Mouse (Mus musculus): ENCODE measurements around the gene Anks3. TPM values are rescaled to one million over a fixed set of nuclear protein-coding genes. Genes with fewer than 3 reads are reported as not detected.

Anks3 gene
- polyA plus RNA-seq, 2 experiments = 59.3 to 106 TPM

GRCm38 (mm10) chr16:5010371-5010935, 46.4 kb upstream of the Anks3 start:
- Histone ChIP-seq H3K27me3 (ENCODE audit: control insufficient read depth, insufficient read depth, low read length) (no peaks in the 10 kb centered on the region), H3K9ac (ENCODE audit: low read depth, low read length, severe bottlenecking) (no peak overlapping the region), H3K4me2 (replicated peaks; ENCODE audit: low read depth, low read length, severe bottlenecking) (no peak overlapping the region), H3K4me3 (replicated peaks; ENCODE audit: low read length) (no peak overlapping the region), H3K36me3 (ENCODE audit: control insufficient read depth, insufficient read depth, low read length) (peaks cover 23% of the 10 kb centered on the region), H3K4me1 (ENCODE audit: control insufficient read depth, insufficient read depth, low read length) (peaks cover 6% of the 10 kb centered on the region; the same call in 1 of the 2 replicates), H3K9me3 (ENCODE audit: control insufficient read depth, low read length) (no peaks in the 10 kb centered on the region), H3K27ac (replicated peaks; ENCODE audit: low read depth, low read length) (no peak overlapping the region)
- 83% methylated on average over 10 of the region's 10 CpGs for WGBS
- ATAC-seq (ENCODE audit: low FRiP score, low read depth) = no peak
- TF ChIP-seq POLR2A (IDR thresholded peaks at IDR 0.05; ENCODE audit: borderline replicate concordance, extremely low read depth, insufficient read depth, insufficient read length) = no peak
- DNase-seq (ENCODE audit: low spot score) = no peak

- 81% methylated on average over 12 of the region's 12 CpGs for WGBS
- peaks cover 9% of the 10 kb centered on the region; the same call in 1 of the 2 replicates for H3K36me3 ChIP-seq (ENCODE audit: control insufficient read depth, insufficient read depth, low read length)
Measured at GRCm38 (mm10) chr16:5008076-5008475, 44.1 kb upstream of the Anks3 start.

DNA sequence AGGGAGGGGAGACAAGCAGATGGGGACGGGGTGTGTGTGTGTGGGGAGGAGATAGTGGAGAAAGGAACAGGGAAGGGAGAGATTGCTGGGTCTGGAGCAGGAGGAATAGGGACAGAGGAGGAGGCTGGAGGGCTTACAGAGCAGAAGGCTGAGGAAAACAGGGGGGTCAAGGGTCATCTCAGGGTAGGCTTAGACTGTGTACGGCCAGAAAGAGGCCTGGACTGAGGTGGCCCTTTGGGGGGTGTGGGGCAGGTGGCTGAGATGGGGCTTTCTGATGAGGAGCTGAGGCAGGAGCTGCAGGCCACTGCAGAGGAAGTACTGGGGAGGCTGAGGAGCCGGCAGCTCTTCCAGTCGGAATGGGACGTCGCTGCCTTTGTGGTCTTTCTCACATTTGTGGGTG, 43.5 kb upstream of the Anks3 start:
- WGBS = 39% methylated on average over 6 of the region's 6 CpGs
- TF ChIP-seq POLR2A (IDR thresholded peaks at IDR 0.05; ENCODE audit: borderline replicate concordance, extremely low read depth, insufficient read depth, insufficient read length) = no peak
- peaks cover 4% of the 10 kb centered on the region; the same call in 1 of the 2 replicates for H3K4me1 ChIP-seq (ENCODE audit: control insufficient read depth, insufficient read depth, low read length)
- H3K27me3 ChIP-seq (ENCODE audit: control insufficient read depth, insufficient read depth, low read length) = no peaks in the 10 kb centered on the region
- no peak overlapping the region for H3K4me2 ChIP-seq (replicated peaks; ENCODE audit: low read depth, low read length, severe bottlenecking)
- ATAC-seq (ENCODE audit: low FRiP score, low read depth) = no peak
- no peak for DNase-seq (ENCODE audit: low spot score)
- no peaks in the 10 kb centered on the region for H3K9me3 ChIP-seq (ENCODE audit: control insufficient read depth, low read length)
- H3K27ac ChIP-seq (replicated peaks; ENCODE audit: low read depth, low read length) = no peak overlapping the region
- H3K36me3 ChIP-seq (ENCODE audit: control insufficient read depth, insufficient read depth, low read length) = peaks cover 9% of the 10 kb centered on the region; the same call in 1 of the 2 replicates
- H3K4me3 ChIP-seq (replicated peaks; ENCODE audit: low read length) = no peak overlapping the region
- no peak overlapping the region for H3K9ac ChIP-seq (ENCODE audit: low read depth, low read length, severe bottlenecking)

More at GRCm38 (mm10) chr16:5008076-5008475, 44.1 kb upstream of the Anks3 start:
- Histone ChIP-seq H3K4me2 (replicated peaks; ENCODE audit: low read depth, low read length, severe bottlenecking) (no peak overlapping the region), H3K27ac (replicated peaks; ENCODE audit: low read depth, low read length) (no peak overlapping the region), H3K27me3 (ENCODE audit: control insufficient read depth, insufficient read depth, low read length) (no peaks in the 10 kb centered on the region), H3K9me3 (ENCODE audit: control insufficient read depth, low read length) (no peaks in the 10 kb centered on the region), H3K4me1 (ENCODE audit: control insufficient read depth, insufficient read depth, low read length) (peaks cover 6% of the 10 kb centered on the region; the same call in 1 of the 2 replicates), H3K9ac (ENCODE audit: low read depth, low read length, severe bottlenecking) (no peak overlapping the region), H3K4me3 (replicated peaks; ENCODE audit: low read length) (no peak overlapping the region)
- DNase-seq (ENCODE audit: low spot score) (no peak), ATAC-seq (ENCODE audit: low FRiP score, low read depth) (no peak)
- TF ChIP-seq POLR2A (IDR thresholded peaks at IDR 0.05; ENCODE audit: borderline replicate concordance, extremely low read depth, insufficient read depth, insufficient read length) = no peak

GRCm38 (mm10) chr16:5007067-5007466, 43.1 kb upstream of the Anks3 start, which contains the start of gene Smim22:
Gene Smim22, plus strand, starts transcription at chr16:5007288.
- DNase-seq (ENCODE audit: low spot score) (no peak), ATAC-seq (ENCODE audit: low FRiP score, low read depth) (no peak)
- Histone ChIP-seq H3K9me3 (ENCODE audit: control insufficient read depth, low read length) (no peaks in the 10 kb centered on the region), H3K9ac (ENCODE audit: low read depth, low read length, severe bottlenecking) (no peak within 1 kb of the TSS), H3K4me2 (replicated peaks; ENCODE audit: low read depth, low read length, severe bottlenecking) (no peak within 1 kb of the TSS), H3K4me3 (replicated peaks; ENCODE audit: low read length) (no peak within 1 kb of the TSS), H3K27ac (replicated peaks; ENCODE audit: low read depth, low read length) (no peak within 1 kb of the TSS), H3K36me3 (ENCODE audit: control insufficient read depth, insufficient read depth, low read length) (peaks cover 9% of the 10 kb centered on the region; the same call in 1 of the 2 replicates), H3K27me3 (ENCODE audit: control insufficient read depth, insufficient read depth, low read length) (no peaks in the 10 kb centered on the region), H3K4me1 (ENCODE audit: control insufficient read depth, insufficient read depth, low read length) (no peaks in the 10 kb centered on the region)
- no peak for TF ChIP-seq POLR2A (IDR thresholded peaks at IDR 0.05; ENCODE audit: borderline replicate concordance, extremely low read depth, insufficient read depth, insufficient read length)
- WGBS = 55% methylated on average over 5 of the region's 5 CpGs

DNA sequence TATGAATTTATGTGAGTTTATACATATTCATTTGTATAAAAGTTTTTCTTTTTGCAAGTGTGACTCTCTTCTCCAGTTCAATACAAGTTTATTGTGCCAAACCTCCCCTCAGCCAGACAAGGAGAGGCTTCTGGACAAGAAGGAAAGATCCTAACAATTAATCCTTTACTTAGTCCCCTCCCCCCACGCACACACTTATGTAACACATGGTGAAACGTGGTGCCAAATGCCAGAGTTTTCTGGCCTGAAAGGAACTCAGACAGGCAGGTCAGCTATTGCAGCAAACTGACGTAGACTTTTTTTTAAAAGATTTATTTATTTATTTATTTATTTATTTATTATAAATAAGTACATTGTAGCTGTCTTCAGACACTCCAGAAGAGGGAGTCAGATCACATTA, 36.6 kb upstream of the Anks3 start:
- Histone ChIP-seq H3K4me3 (replicated peaks; ENCODE audit: low read length) (no peak overlapping the region), H3K4me2 (replicated peaks; ENCODE audit: low read depth, low read length, severe bottlenecking) (no peak overlapping the region), H3K36me3 (ENCODE audit: control insufficient read depth, insufficient read depth, low read length) (no peaks in the 10 kb centered on the region), H3K4me1 (ENCODE audit: control insufficient read depth, insufficient read depth, low read length) (no peaks in the 10 kb centered on the region), H3K27ac (replicated peaks; ENCODE audit: low read depth, low read length) (no peak overlapping the region), H3K9me3 (ENCODE audit: control insufficient read depth, low read length) (no peaks in the 10 kb centered on the region), H3K27me3 (ENCODE audit: control insufficient read depth, insufficient read depth, low read length) (no peaks in the 10 kb centered on the region), H3K9ac (ENCODE audit: low read depth, low read length, severe bottlenecking) (no peak overlapping the region)
- 64% methylated on average over 3 of the region's 3 CpGs for WGBS
- DNase-seq (ENCODE audit: low spot score) (no peak), ATAC-seq (ENCODE audit: low FRiP score, low read depth) (no peak)
- TF ChIP-seq POLR2A (IDR thresholded peaks at IDR 0.05; ENCODE audit: borderline replicate concordance, extremely low read depth, insufficient read depth, insufficient read length) = no peak
